Mouse (Mus musculus) E14TG2a.4 (cell line): Measurements from ENCODE around the gene Nphs1.

Source experiments
- CTCF ChIP-seq: conservative IDR thresholded peaks from 2 replicates; pipeline ENCODE4 v1.5.1; 2014; ENCODE audit warnings: low read length
- NANOG ChIP-seq: IDR thresholded peaks from 2 replicates; pipeline ENCODE4 v1.6.1; 2014; ENCODE audit warnings: borderline replicate concordance, low read length, mixed read lengths
- POU5F1 ChIP-seq: IDR thresholded peaks from 2 replicates; pipeline ENCODE4 v1.6.1; 2014; ENCODE audit warnings: low read length, borderline replicate concordance

DNA sequence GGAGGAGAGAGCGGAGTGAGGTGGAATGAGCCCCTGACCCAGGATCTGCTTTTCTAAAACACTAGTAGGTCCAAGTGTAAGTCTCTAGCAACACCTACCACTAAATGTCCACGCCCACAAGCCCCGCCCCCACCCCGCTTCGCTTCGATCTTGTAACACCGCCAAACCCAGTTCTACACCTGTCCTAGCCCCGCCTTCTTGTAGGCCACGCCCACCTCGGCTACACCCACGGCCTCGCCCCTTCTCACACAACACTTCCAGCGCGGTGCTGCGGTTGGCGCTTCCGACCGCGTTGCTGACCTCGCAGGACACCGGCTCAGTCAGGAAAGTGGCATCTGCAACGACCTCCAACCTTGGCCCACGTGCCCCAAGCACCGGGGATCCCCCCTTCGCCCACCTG is 4.3 kb upstream of the Nphs1 start:
- no peak for TF ChIP-seq CTCF
- no peak for TF ChIP-seq NANOG
- no peak for TF ChIP-seq POU5F1
